Mouse (Mus musculus) heart, embryonic 14.5 days (tissue): ENCODE measurements at regions not wholly inside any gene's neighbourhood (a gene's known extent, or its start where the extent isn't known, plus 50 kb on each side); places are given as distances from the start of the nearest gene placed in this dataset.

Experiments used
- ATAC-seq: fragments of 200-750 bp; cut with Nextera tagmentation; 2 replicates; pipeline ENCODE4 v1.8.0; 2017; ENCODE audit warnings: low read depth, moderate TSS enrichment; ENCODE audit not compliant: insufficient number of reproducible peaks, insufficient read depth, low FRiP score
- H3K27ac ChIP-seq, 2 experiments: fragments of 200-500 bp in 1 of 2; fragments of 300-500 bp in 1 of 2; sonication (generic) in 1 of 2; replicated peaks in 1 of 2; 2 replicates each; pipeline ENCODE4 v1.5.1; 2012 to 2014; ENCODE audit warnings: low read depth in 2 of 2, low read length in 2 of 2, control low read depth in 1 of 2, mild to moderate bottlenecking in 1 of 2, mixed read lengths in 1 of 2; ENCODE audit not compliant: control insufficient read depth in 1 of 2, insufficient read depth in 1 of 2
- H3K27me3 ChIP-seq: fragments of 300-500 bp; sonication (generic); 2 replicates; pipeline ENCODE4 v1.6.1; 2014; ENCODE audit warnings: mild to moderate bottlenecking, low read length, control low read depth; ENCODE audit not compliant: control insufficient read depth, insufficient read depth
- H3K36me3 ChIP-seq: fragments of 300-500 bp; sonication (generic); 2 replicates; pipeline ENCODE4 v1.6.1; 2014; ENCODE audit warnings: mild to moderate bottlenecking, control low read depth, low read length, mixed read lengths; ENCODE audit not compliant: control insufficient read depth, insufficient read depth
- H3K4me1 ChIP-seq, 2 experiments: fragments of 200-500 bp in 1 of 2; fragments of 300-500 bp in 1 of 2; sonication (generic) in 1 of 2; 2 replicates each; pipeline ENCODE4 v1.6.1; 2012 to 2014; ENCODE audit warnings: low read length in 2 of 2, control low read depth in 1 of 2, mixed read lengths in 1 of 2; ENCODE audit not compliant: control insufficient read depth in 2 of 2, insufficient read depth in 2 of 2
- H3K4me2 ChIP-seq: fragments of 300-500 bp; sonication (generic); 2 replicates; pipeline ENCODE4 v1.6.1; 2014; ENCODE audit warnings: mild to moderate bottlenecking, low read length
- H3K4me3 ChIP-seq, 2 experiments: fragments of 200-500 bp in 1 of 2; fragments of 300-500 bp in 1 of 2; sonication (generic) in 1 of 2; 2 replicates each; pipeline ENCODE4 v1.5.1; 2012 to 2014; ENCODE audit warnings: low read length in 2 of 2, mild to moderate bottlenecking in 2 of 2, control low read depth in 1 of 2, low read depth in 1 of 2, moderate library complexity in 1 of 2; ENCODE audit not compliant: control insufficient read depth in 1 of 2, insufficient read depth in 1 of 2
- H3K9ac ChIP-seq: fragments of 300-500 bp; sonication (generic); 2 replicates; pipeline ENCODE4 v1.6.1; 2014; ENCODE audit warnings: mild to moderate bottlenecking, low read length
- H3K9me3 ChIP-seq: fragments of 300-500 bp; sonication (generic); 2 replicates; pipeline ENCODE4 v1.6.1; 2016; ENCODE audit warnings: low read length, control low read depth; ENCODE audit not compliant: control insufficient read depth
- WGBS: fragments of 180-500 bp; shearing (Covaris S2); extraction: QIAGEN DNeasy Blood & Tissue Kit; methylation state at CpG from one replicate; pipeline ENCODE4 v1.1.7; 2014; 5-methylcytosine and 5-hydroxymethylcytosine counted together

GRCm38 (mm10) chr2:45519550-45520152 is 402.5 kb upstream of the Zeb2 start:
- H3K4me1 ChIP-seq: peaks cover 3 to 11% of the 10 kb centered on the region in 2 experiments; a peak in 2 of 4 replicates
- H3K9ac ChIP-seq: no peak overlapping the region
- H3K4me2 ChIP-seq: peak overlapping the region; percentile 23; the same call in 1 of the 2 replicates
- 8% methylated on average over 4 of the region's 4 CpGs for WGBS
- H3K4me3 ChIP-seq: no peak overlapping the region
- peak; percentile 68; the same call in 1 of the 2 replicates for ATAC-seq
- H3K27ac ChIP-seq: peak overlapping the region; percentile 56 to 70; a peak in 3 of 4 replicates
- H3K9me3 ChIP-seq: no peaks in the 10 kb centered on the region
- no peaks in the 10 kb centered on the region for H3K27me3 ChIP-seq
- no peaks in the 10 kb centered on the region for H3K36me3 ChIP-seq

DNA sequence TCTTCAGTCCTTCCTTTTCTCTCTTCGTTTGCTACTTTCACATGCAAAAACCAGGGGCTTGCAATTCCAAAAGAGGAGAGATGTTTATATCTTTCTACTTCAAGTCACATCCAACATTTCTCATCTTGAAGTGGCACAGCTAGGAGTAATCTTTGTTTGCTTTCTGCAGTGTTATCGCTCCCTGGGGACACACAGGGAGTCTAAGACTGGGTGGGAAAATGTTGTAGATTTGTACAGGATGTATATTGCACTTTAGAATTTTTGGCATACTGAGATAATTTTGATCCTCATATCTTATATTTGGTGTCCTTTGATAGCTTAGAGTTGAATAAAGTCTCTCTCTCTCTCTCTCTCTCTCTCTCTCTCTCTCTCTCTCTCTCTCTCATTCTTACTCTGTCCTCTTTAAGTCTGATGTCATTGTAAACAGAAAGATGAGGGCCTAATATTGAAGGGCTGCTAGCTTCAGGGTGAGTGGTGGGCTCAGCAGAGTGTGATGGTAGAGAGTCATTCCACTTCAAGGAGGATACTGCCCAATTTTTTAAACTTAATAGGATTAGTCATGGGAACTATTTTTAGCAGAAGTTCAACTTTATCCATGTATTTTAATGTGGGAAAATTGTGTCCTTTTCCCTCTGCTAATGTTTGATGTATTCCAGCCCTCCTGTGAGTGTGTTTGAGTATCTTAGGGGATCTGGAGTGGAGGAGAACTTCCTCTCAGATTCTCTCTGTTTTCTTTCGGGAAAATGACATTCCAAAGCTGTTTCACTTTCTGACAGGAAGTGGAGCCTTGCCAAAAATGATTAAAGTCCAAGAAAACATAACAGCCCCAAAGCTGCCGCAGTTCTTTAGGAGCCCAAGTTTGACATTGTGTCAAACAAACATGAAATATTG is 397.3 kb upstream of the Zeb2 start:
- H3K4me1 ChIP-seq: peaks cover 2 to 9% of the 10 kb centered on the region in 2 experiments; a peak in 2 of 4 replicates
- no peaks in the 10 kb centered on the region for H3K9me3 ChIP-seq
- H3K27ac ChIP-seq: peak overlapping the region in 1 of 2 experiments; percentile 46; a peak in 3 of 4 replicates
- H3K36me3 ChIP-seq: no peaks in the 10 kb centered on the region
- H3K27me3 ChIP-seq: no peaks in the 10 kb centered on the region
- 43% methylated on average over 4 of the region's 4 CpGs for WGBS
- no peak overlapping the region for H3K4me3 ChIP-seq
- ATAC-seq: no peak
- no peak overlapping the region for H3K9ac ChIP-seq
- no peak overlapping the region for H3K4me2 ChIP-seq

GRCm38 (mm10) chr2:45512852-45513251 is 395.7 kb upstream of the Zeb2 start:
- no peaks in the 10 kb centered on the region for H3K27me3 ChIP-seq
- H3K9me3 ChIP-seq: no peaks in the 10 kb centered on the region
- ATAC-seq: no peak
- H3K4me3 ChIP-seq: no peak overlapping the region
- H3K27ac ChIP-seq: no peak overlapping the region
- H3K36me3 ChIP-seq: no peaks in the 10 kb centered on the region
- H3K4me2 ChIP-seq: no peak overlapping the region
- H3K4me1 ChIP-seq: peaks cover 0 to 4% of the 10 kb centered on the region in 2 experiments; a peak in 1 of 4 replicates
- no peak overlapping the region for H3K9ac ChIP-seq

DNA sequence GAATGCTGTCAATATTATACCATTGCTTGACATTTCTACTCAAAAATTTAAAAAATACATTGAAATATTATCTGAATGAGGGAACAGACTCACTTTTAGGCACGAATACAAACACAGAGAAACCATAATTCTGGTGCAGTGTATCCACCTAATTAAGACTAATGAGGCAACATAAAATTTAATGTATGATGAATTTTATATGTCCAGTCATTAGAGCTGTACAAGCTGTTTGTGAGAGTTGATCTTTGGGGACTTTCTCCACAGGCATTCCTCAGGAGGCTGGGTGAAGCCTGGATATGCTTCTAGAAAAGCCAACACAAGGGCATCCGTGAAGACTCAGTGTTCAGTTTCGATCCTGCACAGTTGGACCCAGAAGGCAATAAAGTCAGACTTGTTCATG is 394.6 kb upstream of the Zeb2 start:
- H3K27ac ChIP-seq: no peak overlapping the region
- H3K27me3 ChIP-seq: no peaks in the 10 kb centered on the region
- ATAC-seq: no peak
- H3K36me3 ChIP-seq: no peaks in the 10 kb centered on the region
- H3K4me2 ChIP-seq: no peak overlapping the region
- no peak overlapping the region for H3K9ac ChIP-seq
- H3K4me3 ChIP-seq: no peak overlapping the region
- peaks cover 0 to 4% of the 10 kb centered on the region in 2 experiments; a peak in 1 of 4 replicates for H3K4me1 ChIP-seq
- H3K9me3 ChIP-seq: no peaks in the 10 kb centered on the region
- 82% methylated on average over 3 of the region's 3 CpGs for WGBS

DNA sequence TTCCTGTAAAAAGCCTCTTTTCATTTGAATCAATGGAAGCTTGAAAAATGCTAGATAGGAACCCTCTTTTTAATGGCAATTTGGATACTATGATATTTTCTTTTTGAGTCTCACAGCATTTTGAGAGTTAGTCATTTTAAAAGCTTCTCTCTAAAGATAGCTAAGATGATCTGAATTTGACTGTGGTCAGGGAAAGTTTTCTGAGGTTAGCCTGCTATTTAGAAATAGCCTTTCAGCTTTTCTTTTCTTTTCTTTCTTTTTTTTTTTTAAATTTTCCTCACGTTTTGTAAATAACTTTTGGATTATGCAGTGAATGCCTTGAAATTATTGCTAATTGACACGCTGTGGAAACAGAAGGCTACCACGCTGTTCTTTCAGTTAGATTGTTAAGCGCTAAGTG is 387.3 kb upstream of the Zeb2 start:
- H3K9ac ChIP-seq: no peak overlapping the region
- H3K4me2 ChIP-seq: no peak overlapping the region
- no peaks in the 10 kb centered on the region for H3K4me1 ChIP-seq
- no peak overlapping the region for H3K27ac ChIP-seq
- H3K36me3 ChIP-seq: no peaks in the 10 kb centered on the region
- H3K4me3 ChIP-seq: no peak overlapping the region
- no peaks in the 10 kb centered on the region for H3K27me3 ChIP-seq
- 86% methylated on average over 4 of the region's 4 CpGs for WGBS
- ATAC-seq: no peak
- no peaks in the 10 kb centered on the region; the same call in 1 of the 2 replicates for H3K9me3 ChIP-seq

GRCm38 (mm10) chr2:45493656-45494055 is 376.5 kb upstream of the Zeb2 start:
- ATAC-seq: no peak
- no peaks in the 10 kb centered on the region for H3K36me3 ChIP-seq
- no peaks in the 10 kb centered on the region for H3K4me1 ChIP-seq
- no peaks in the 10 kb centered on the region for H3K27me3 ChIP-seq
- H3K9ac ChIP-seq: no peak overlapping the region
- no peak overlapping the region for H3K4me2 ChIP-seq
- H3K4me3 ChIP-seq: no peak overlapping the region
- H3K27ac ChIP-seq: no peak overlapping the region
- H3K9me3 ChIP-seq: no peaks in the 10 kb centered on the region
- 85% methylated on average over 2 of the region's 2 CpGs for WGBS

DNA sequence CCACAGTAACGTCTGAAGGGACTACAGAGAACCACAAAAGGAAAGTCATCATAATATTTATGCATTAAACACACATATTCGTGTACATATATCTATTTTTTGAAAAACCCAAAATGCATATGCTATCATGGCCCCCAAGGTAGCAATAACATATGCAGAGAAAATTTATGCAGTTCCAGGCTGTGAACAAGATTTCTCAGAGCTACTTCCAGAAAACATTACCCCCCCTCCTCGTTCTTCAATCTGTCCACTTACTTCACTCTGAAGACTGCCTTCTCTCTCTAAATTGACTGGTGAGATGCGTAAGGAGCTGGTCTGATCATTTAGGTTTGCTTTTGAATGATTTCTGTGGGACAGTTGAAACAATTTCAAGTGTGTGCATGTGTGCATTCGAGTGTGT is 369.3 kb upstream of the Zeb2 start:
- Histone ChIP-seq H3K27me3 (no peaks in the 10 kb centered on the region), H3K9me3 (no peaks in the 10 kb centered on the region), H3K9ac (no peak overlapping the region), H3K36me3 (no peaks in the 10 kb centered on the region), H3K27ac (no peak overlapping the region), H3K4me3 (no peak overlapping the region), H3K4me2 (no peak overlapping the region), H3K4me1 (no peaks in the 10 kb centered on the region)
- no peak for ATAC-seq
- 82% methylated on average over 5 of the region's 5 CpGs for WGBS
